Mouse (Mus musculus): Measurements from ENCODE around the gene Psg26. TPM values are rescaled to one million over a fixed set of nuclear protein-coding genes. Genes with fewer than 3 reads are reported as not detected.
A peak's percentile ranks its signal among the peaks of the same experiment; 100 is the strongest.
"Not testable (repeated sequence)": the region's sequence is repeated elsewhere in the genome, so short reads cannot be mapped to it uniquely, and the experiment has no call there.

The Psg26 gene
- polyA plus RNA-seq (2015; fragmentation: Nextera tagmentation; extraction: Ambion mirVana), result not detected in 2 replicates

- Histone ChIP-seq H3K4me3 (replicated peaks) (no peak within 1 kb of the TSS), H3K9ac (no peak within 1 kb of the TSS), H3K9me3 (no peaks in the 10 kb centered on the region), H3K4me2 (replicated peaks) (no peak within 1 kb of the TSS), H3K27ac (no peak within 1 kb of the TSS), H3K36me3 (no peaks in the 10 kb centered on the region), H3K4me1 (replicated peaks) (no peaks in the 10 kb centered on the region), H3K27me3 (replicated peaks) (no peaks in the 10 kb centered on the region)
- WGBS, result 68% methylated on average over 1 of the region's 1 CpGs
- ATAC-seq, result no peak
Measured at GRCm38 (mm10) chr7:18484077-18484476, at the start of gene Psg26. TSS of gene Psg26 (minus strand) at chr7:18484177.

GRCm38 (mm10) chr7:18533420-18533819 is 49.4 kb upstream of the Psg26 start:
- WGBS, result 42% methylated on average over 3 of the region's 3 CpGs
- no peak overlapping the region for H3K9ac ChIP-seq
- H3K9me3 ChIP-seq, result no peaks in the 10 kb centered on the region
- no peaks in the 10 kb centered on the region for H3K36me3 ChIP-seq
- H3K4me1 ChIP-seq (replicated peaks), result no peaks in the 10 kb centered on the region
- peak; percentile 92 for ATAC-seq
- no peak overlapping the region for H3K4me3 ChIP-seq (replicated peaks)
- no peaks in the 10 kb centered on the region for H3K27me3 ChIP-seq (replicated peaks)
- 0 out of 2 replicates have a peak overlapping the region, but pooled peaks have one; percentile 32 for H3K27ac ChIP-seq
- H3K4me2 ChIP-seq (replicated peaks), result no peak overlapping the region

GRCm38 (mm10) chr7:18532169-18532568 is 48.2 kb upstream of the Psg26 start, which contains the start of gene Psg25:
TSS of gene Psg25 (minus strand) at chr7:18532269.
- H3K27ac ChIP-seq, result no peak within 1 kb of the TSS
- WGBS, result 85% methylated on average over 1 of the region's 1 CpGs
- ATAC-seq, result no peak

GRCm38 (mm10) chr7:18524668-18525067 is 40.7 kb upstream of the Psg26 start:
- Histone ChIP-seq H3K4me1 (replicated peaks) (no peaks in the 10 kb centered on the region), H3K27me3 (replicated peaks) (no peaks in the 10 kb centered on the region), H3K9me3 (no peaks in the 10 kb centered on the region), H3K4me3 (replicated peaks) (no peak overlapping the region), H3K4me2 (replicated peaks) (no peak overlapping the region), H3K36me3 (no peaks in the 10 kb centered on the region), H3K9ac (no peak overlapping the region), H3K27ac (no peak overlapping the region)
- peak; percentile 13; the same call in 1 of the 2 replicates for ATAC-seq
- 93% methylated on average over 8 of the region's 8 CpGs for WGBS

More at GRCm38 (mm10) chr7:18532169-18532568, 48.2 kb upstream of the Psg26 start, which contains the start of gene Psg25:
- Histone ChIP-seq H3K4me3 (replicated peaks) (no peak within 1 kb of the TSS), H3K4me2 (replicated peaks) (no peak within 1 kb of the TSS), H3K36me3 (no peaks in the 10 kb centered on the region), H3K27me3 (replicated peaks) (no peaks in the 10 kb centered on the region), H3K9me3 (no peaks in the 10 kb centered on the region), H3K9ac (no peak within 1 kb of the TSS), H3K4me1 (replicated peaks) (no peaks in the 10 kb centered on the region)

- not testable (repeated sequence) for H3K27ac ChIP-seq; H3K4me1 ChIP-seq (replicated peaks); H3K9me3 ChIP-seq; H3K4me3 ChIP-seq (replicated peaks); H3K36me3 ChIP-seq; H3K9ac ChIP-seq; H3K27me3 ChIP-seq (replicated peaks); H3K4me2 ChIP-seq (replicated peaks)
- ATAC-seq, result peak; percentile 82
Measured at GRCm38 (mm10) chr7:18512848-18513247, 28.9 kb upstream of the Psg26 start.

- H3K36me3 ChIP-seq; H3K4me3 ChIP-seq (replicated peaks); H3K4me1 ChIP-seq (replicated peaks); H3K27ac ChIP-seq; H3K9me3 ChIP-seq; H3K9ac ChIP-seq; H3K27me3 ChIP-seq (replicated peaks); H3K4me2 ChIP-seq (replicated peaks): not testable (repeated sequence)
- 17% methylated on average over 2 of the region's 2 CpGs for WGBS
- ATAC-seq, result peak; percentile 95
Measured at GRCm38 (mm10) chr7:18512417-18512816, 28.4 kb upstream of the Psg26 start.

- ATAC-seq, result peak; percentile 87
- Histone ChIP-seq H3K4me2 (replicated peaks) (no peak overlapping the region), H3K27me3 (replicated peaks) (no peaks in the 10 kb centered on the region), H3K27ac (no peak overlapping the region), H3K4me3 (replicated peaks) (no peak overlapping the region), H3K9ac (no peak overlapping the region), H3K4me1 (replicated peaks) (no peaks in the 10 kb centered on the region), H3K36me3 (no peaks in the 10 kb centered on the region), H3K9me3 (no peaks in the 10 kb centered on the region)
- 21% methylated on average over 9 of the region's 9 CpGs for WGBS
Measured at GRCm38 (mm10) chr7:18511479-18511878, 27.5 kb upstream of the Psg26 start.

- 81% methylated on average over 2 of the region's 2 CpGs for WGBS
- not testable (repeated sequence) for ATAC-seq
Measured at GRCm38 (mm10) chr7:18431941-18432340, 52.0 kb downstream of the Psg26 start, which contains the start of gene Psg28. TSS of gene Psg28 (minus strand) at chr7:18432041.

More at GRCm38 (mm10) chr7:18431941-18432340, 52.0 kb downstream of the Psg26 start, which contains the start of gene Psg28:
- not testable (repeated sequence) for H3K4me1 ChIP-seq (replicated peaks); H3K36me3 ChIP-seq; H3K27ac ChIP-seq; H3K4me2 ChIP-seq (replicated peaks); H3K4me3 ChIP-seq (replicated peaks); H3K9me3 ChIP-seq; H3K27me3 ChIP-seq (replicated peaks); H3K9ac ChIP-seq

Other genes starting within 250 kb of the Psg26 start
- not detected in 2 replicates for gene Mill1, start 238.8 kb downstream of the Psg26 start, polyA plus RNA-seq (2015; fragmentation: Nextera tagmentation; extraction: Ambion mirVana)
- not detected in 2 replicates for gene Psg18, start 129.2 kb downstream of the Psg26 start, polyA plus RNA-seq (2015; fragmentation: Nextera tagmentation; extraction: Ambion mirVana)
- gene Psg28, start 52.1 kb downstream of the Psg26 start, polyA plus RNA-seq (2015; fragmentation: Nextera tagmentation; extraction: Ambion mirVana), result not detected in 2 replicates
- not detected in 2 replicates for gene Psg25, start 48.1 kb upstream of the Psg26 start, polyA plus RNA-seq (2015; fragmentation: Nextera tagmentation; extraction: Ambion mirVana)
- not detected in 2 replicates for gene Psg27, start 83.1 kb upstream of the Psg26 start, polyA plus RNA-seq (2015; fragmentation: Nextera tagmentation; extraction: Ambion mirVana)
- gene Psg23, start 132.3 kb upstream of the Psg26 start, polyA plus RNA-seq (2015; fragmentation: Nextera tagmentation; extraction: Ambion mirVana), result not detected in 2 replicates
- not detected in 2 replicates for gene Psg21, start 172.5 kb upstream of the Psg26 start, polyA plus RNA-seq (2015; fragmentation: Nextera tagmentation; extraction: Ambion mirVana)
- gene Psg20, start 202.0 kb upstream of the Psg26 start, polyA plus RNA-seq (2015; fragmentation: Nextera tagmentation; extraction: Ambion mirVana), result not detected in 2 replicates
- not detected in 2 replicates for gene Psg22, start 233.9 kb upstream of the Psg26 start, polyA plus RNA-seq (2015; fragmentation: Nextera tagmentation; extraction: Ambion mirVana)